Mouse (Mus musculus): ENCODE data around the gene Ints13. TPM values are rescaled to one million over a fixed set of nuclear protein-coding genes. Genes with fewer than 3 reads are reported as not detected.
"Not testable (repeated sequence)": the region's sequence is repeated elsewhere in the genome, so short reads cannot be mapped to it uniquely, and the experiment has no call there.

Ints13 gene
- total RNA-seq, 2 experiments from 2014 or later: 46.8 to 51.1 TPM

DNA sequence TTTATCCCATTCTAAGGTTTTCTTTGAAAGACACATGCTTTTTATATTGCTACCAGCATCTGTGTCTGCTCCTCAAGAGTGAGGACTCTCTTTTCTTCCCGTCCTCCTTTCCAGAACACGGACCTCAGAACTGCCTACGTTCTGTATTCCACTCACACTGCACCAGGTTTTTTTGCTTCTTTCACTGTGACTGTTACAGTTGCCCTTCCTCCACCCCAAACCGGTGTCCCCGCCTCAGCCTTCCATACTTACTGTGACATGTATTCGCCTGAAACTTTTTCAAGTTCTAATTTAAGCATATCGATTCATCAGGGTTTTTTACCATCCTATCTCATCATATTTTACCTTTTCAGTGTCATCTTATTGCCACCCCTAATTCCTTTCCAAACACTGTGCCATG lies 951 bp upstream of the Ints13 start:
- no peak for TF ChIP-seq CTCF (conservative IDR thresholded peaks at IDR 0.05)
- H3K4me3 ChIP-seq: peak overlapping the region; percentile 99

DNA sequence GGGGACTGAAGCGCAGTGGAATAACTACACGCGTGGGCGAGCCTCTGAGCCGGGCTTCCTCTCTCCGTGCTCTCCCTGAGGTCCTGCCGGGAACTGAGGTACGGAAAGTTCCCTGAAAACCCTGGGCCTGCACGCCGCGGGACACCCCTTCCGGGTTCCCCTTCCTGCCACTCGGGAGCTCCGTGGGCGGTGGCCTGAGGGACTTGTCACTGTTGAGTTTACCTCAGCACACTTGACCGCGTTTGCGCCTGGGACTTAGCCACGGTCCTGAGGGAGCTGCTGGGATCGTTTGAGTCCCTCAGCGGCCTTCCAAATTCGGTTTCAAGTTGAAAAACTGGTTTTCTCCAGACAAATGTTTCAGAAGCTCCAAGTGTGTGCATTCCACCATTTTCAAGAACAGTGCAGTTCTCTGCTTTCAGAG lies 486 bp upstream of the Ints13 start:
- no peak for TF ChIP-seq CTCF (conservative IDR thresholded peaks at IDR 0.05)
- Histone ChIP-seq H3K27ac (peak overlapping the region; percentile 99), H3K4me3 (peak overlapping the region; percentile 99)
- peak; percentile 50 to 65 for DNase-seq (ENCODE audit: low spot score in 2 of 2)

More for the DNA sequence above, 951 bp upstream of the Ints13 start:
- peak in 1 of 2 experiments; percentile 30 for DNase-seq (ENCODE audit: low spot score in 2 of 2)
- peak overlapping the region; percentile 99 for H3K27ac ChIP-seq

DNA sequence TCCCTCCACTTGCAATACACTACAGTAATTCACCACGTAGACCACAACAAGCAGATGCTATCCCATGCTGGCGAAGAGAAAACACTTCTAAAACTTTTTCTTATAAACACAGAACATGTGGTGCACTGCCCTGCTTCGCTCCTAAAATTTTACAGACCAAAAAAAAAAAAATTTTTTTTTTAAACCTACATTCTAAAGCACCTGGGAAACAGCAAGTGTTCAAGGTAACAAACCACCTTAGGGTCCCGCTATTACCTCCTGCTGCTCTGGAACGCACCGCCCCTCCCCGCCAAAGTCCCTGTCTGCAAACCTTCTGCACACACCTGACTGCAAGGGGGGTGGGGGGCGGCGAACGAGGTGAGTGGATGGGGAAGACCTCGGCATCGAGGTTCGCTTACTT lies 732 bp downstream of the Ints13 start, which contains the start of gene Fgfr1op2:
TSS of gene Fgfr1op2 (plus strand) at position 301 of the 400 bp plus-strand sequence.
- Histone ChIP-seq H3K4me3 (peak within 1 kb of the TSS; percentile 99), H3K27ac (peak within 1 kb of the TSS; percentile 99)
- no peak for TF ChIP-seq CTCF (conservative IDR thresholded peaks at IDR 0.05)
- no peak for DNase-seq (ENCODE audit: low spot score in 2 of 2)

DNA sequence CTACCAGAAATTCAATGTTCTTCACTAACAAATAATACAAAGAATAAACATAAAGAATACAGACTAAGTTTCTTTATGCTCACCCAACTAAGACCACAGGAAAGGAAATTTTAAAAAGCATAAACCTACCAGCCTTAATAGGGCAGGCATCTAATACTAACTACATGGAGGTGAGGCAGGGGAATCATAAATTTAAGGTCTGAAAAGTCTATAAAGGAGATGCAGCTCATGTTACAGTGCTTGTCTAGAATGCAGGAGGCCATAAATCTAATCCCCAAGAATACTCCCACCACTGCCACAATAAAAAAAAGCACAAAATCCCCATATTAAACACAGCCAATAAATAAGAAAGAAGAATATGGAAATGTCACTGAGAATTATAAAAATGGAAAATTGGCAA lies 5.6 kb downstream of the Ints13 start:
- TF ChIP-seq CTCF (conservative IDR thresholded peaks at IDR 0.05): no peak
- Histone ChIP-seq H3K4me3 (no peak overlapping the region), H3K27ac (no peak overlapping the region)
- no peak for DNase-seq (ENCODE audit: low spot score in 2 of 2)

DNA sequence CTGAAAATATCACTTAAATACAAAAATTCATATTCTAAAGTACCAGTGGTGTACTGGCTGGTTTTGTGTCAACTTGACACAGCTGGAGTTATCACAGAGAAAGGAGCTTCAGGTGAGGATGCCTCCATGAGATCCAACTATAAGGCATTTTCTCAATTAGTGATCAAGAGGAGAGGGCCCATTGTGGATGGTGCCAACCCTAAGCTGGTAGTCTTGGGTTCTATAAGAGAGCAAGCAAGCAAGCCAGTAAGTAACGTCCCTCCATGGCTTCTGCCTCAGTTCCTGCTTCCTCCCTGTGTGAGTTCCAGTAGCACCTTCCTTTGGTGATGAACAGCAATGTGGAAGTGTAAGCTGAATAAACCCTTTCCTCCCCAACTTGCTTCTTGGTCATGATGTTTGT lies 15.2 kb downstream of the Ints13 start:
- H3K4me3 ChIP-seq; H3K27ac ChIP-seq; DNase-seq (ENCODE audit: low spot score in 2 of 2): not testable (repeated sequence)

DNA sequence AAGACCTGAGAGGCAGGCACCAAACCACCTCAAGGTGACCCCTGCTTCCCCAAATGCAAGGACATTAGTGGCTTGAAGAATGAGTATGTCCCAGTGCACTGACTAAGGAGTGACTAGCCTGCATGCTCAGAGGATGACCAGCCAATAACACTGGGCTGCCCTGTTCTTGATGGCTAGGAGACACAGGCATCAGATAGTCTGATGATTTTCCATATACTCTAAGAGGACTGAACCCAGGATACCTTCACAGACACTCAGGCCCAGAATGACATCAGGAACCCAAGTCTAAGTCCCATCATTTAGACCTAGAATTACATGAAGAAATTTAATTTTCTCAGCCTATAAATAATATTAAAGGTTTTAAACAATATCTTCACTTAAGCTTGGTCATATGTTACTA lies 26.3 kb downstream of the Ints13 start:
- no peak overlapping the region for H3K27ac ChIP-seq
- no peak for TF ChIP-seq CTCF (conservative IDR thresholded peaks at IDR 0.05)

DNA sequence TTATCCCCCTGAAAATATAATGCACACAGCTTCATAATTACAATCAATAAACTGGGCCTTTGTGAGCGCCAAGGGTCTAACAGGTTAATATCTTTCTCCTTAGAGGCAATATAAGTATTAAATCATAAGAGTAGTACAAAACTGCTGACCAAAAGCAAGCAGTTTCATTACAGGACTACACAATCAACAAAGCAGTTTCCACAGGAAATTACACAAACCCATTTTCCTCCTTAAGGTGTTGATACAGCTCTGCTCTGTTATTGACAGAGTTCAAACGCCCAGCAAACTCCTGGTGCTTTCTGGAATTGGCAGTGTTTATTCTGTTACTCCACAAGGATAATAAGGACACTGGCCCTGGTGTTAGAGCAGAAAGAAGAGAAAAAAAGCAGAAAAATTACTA lies 27.2 kb downstream of the Ints13 start:
- no peak for DNase-seq (ENCODE audit: low spot score in 2 of 2)
- Histone ChIP-seq H3K4me3 (no peak overlapping the region), H3K27ac (no peak overlapping the region)
- no peak for TF ChIP-seq CTCF (conservative IDR thresholded peaks at IDR 0.05)

More for the DNA sequence above, 26.3 kb downstream of the Ints13 start:
- no peak overlapping the region for H3K4me3 ChIP-seq
- no peak for DNase-seq (ENCODE audit: low spot score in 2 of 2)

DNA sequence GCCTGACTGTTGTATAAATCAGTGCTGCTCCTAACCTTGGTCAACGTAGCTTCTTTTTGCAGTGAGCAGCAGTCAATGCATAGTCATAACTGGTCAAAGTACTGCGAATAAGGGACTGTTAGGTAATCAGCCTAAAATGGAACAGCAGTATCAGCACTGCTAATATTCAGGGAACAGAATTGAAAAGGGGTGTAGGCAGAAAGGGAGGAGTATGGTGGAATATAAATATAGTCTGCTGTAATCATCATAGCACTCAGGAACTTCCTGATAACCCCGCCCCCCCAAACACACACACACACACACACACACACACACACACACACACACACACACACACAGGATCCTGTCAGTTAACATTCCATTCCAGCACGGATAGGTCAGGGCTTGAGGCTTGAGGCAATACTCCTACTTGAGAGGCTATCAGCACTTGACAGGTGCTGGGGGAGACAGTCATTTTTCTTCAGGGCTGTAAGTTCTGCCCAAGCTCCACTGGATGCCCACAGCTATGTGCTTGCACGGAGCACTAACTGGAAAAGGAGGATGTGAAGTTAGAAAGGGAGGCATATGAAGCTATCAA lies 32.3 kb downstream of the Ints13 start:
- Histone ChIP-seq H3K27ac (no peak overlapping the region), H3K4me3 (no peak overlapping the region)
- TF ChIP-seq CTCF (conservative IDR thresholded peaks at IDR 0.05): no peak
- DNase-seq (ENCODE audit: low spot score in 2 of 2): no peak

DNA sequence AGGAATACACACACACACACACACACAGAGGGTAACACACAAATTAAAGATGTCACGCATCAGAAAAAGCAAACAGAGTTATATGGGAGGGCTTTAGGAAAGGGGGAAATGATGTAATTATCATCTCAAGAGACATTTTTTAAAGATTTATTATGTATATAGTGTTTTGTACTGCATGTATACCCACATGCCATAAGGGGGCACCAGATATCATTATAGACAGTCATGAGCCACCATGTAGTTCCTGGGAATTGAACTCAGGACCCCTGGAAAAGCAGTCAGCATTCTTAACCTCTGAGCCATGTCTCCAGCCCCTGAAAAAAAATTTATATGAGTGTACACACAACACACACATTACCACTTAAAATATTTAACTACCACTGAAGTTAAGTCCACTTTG lies 33.0 kb downstream of the Ints13 start:
- DNase-seq (ENCODE audit: low spot score in 2 of 2): no peak
- peak; percentile 48 for TF ChIP-seq CTCF (conservative IDR thresholded peaks at IDR 0.05)
- no peak overlapping the region for H3K27ac ChIP-seq
- no peak overlapping the region for H3K4me3 ChIP-seq

DNA sequence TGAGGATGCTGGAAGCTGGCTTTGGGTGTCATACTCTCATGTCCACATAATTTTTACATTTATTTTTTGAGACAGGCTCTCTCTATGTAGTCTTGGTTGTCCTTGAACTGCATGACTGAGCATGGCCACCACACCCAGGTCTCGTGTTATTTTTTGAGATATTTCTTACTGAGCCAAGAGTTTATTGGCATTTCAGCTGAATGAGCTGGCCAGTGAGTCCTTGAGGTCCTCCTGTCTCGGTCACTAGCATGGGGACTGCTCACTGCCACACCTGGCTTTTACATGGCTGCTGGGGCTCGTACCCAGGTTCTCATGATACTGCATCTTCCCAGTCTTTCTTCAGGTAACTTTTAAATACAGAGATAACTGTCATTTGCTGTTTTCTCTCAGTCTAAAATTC lies 37.2 kb downstream of the Ints13 start:
- no peak for DNase-seq (ENCODE audit: low spot score in 2 of 2)
- H3K4me3 ChIP-seq: no peak overlapping the region
- H3K27ac ChIP-seq: no peak overlapping the region
- no peak for TF ChIP-seq CTCF (conservative IDR thresholded peaks at IDR 0.05)

DNA sequence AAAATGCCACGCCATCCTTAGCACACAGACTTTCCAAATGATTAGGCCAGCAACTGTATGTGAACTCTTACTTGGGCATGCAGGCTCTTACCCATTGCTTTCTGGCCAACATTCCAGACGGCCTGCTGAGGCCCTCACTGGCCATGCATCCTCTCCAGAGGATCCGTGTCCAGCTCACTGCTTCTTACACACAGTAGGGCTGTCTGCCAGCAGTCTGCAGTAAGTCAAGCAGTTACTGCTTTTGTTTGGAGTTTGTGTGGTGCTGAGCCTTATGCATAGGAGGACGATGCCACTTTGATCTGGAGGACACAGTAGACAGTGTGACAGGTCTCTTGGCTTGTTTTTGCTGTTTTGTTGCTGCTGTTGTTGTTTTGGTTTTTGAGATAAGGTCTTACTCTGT lies 39.0 kb downstream of the Ints13 start:
- DNase-seq (ENCODE audit: low spot score in 2 of 2): no peak
- no peak for TF ChIP-seq CTCF (conservative IDR thresholded peaks at IDR 0.05)
- no peak overlapping the region for H3K27ac ChIP-seq

DNA sequence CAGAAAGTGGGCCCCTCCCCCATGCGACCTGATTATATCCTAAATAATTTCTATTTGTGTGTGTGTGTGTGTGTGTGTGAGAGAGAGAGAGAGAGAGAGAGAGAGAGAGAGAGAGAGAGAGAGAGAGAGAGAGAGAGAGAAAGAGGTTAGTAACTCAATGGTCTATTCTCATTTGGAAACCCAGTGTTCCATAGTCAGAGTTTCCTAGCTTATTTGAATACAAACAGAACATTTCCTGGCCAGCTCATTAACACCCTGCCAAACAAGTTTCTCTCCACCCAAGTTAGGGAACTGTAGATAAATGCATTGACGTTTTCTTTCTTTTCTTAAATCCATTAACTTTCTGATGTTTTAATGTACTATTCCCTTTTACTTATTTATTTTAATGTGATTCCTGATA lies 39.6 kb downstream of the Ints13 start:
- no peak overlapping the region for H3K4me3 ChIP-seq
- DNase-seq (ENCODE audit: low spot score in 2 of 2): no peak
- TF ChIP-seq CTCF (conservative IDR thresholded peaks at IDR 0.05): no peak
- no peak overlapping the region for H3K27ac ChIP-seq

More for the DNA sequence above, 39.0 kb downstream of the Ints13 start:
- no peak overlapping the region for H3K4me3 ChIP-seq

DNA sequence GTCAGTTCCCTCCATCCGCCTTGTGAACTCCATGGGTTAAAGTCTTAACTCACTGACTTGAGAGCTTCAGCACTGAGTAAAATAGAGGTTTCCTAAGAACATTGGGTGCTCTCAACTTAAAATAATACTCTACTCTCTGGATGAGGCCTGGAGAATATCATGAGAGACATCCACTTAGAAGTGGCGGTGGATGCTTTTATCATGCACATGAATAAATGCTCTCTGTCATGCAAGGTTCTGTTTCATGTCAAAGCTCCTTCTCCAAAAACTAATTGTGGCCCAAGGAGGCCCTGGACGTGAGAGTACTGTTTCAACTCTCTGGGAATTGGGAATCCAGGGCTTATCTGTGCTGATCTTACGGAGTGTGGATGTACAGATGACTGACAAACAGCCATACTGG lies 40.5 kb downstream of the Ints13 start:
- DNase-seq (ENCODE audit: low spot score in 2 of 2): no peak
- Histone ChIP-seq H3K4me3 (no peak overlapping the region), H3K27ac (no peak overlapping the region)
- no peak for TF ChIP-seq CTCF (conservative IDR thresholded peaks at IDR 0.05)

DNA sequence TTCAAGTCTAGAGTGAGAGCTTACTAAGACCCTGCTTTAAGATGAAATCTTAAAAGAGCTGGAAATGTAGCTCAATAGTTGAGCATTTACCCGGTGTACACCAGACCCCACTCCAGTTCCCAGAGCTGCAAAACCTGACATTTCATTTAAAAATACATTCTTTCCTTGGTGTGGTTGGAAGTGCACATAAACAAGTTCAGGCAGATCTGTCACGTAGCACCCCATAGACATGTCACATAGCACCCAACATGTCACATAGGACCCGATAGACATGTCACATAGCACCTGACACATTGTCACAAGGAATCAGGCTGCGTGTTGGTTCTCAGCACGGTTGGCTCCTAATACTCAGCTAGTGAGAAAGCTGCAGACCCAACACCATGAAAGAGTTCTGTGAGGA lies 42.1 kb downstream of the Ints13 start:
- H3K27ac ChIP-seq: no peak overlapping the region
- H3K4me3 ChIP-seq: no peak overlapping the region
- no peak for TF ChIP-seq CTCF (conservative IDR thresholded peaks at IDR 0.05)
- no peak for DNase-seq (ENCODE audit: low spot score in 2 of 2)

All from layer of hippocampus, adult 2 months (tissue).